Mouse (Mus musculus): ENCODE measurements around the gene Clec2h.
"Not testable (repeated sequence)": the region's sequence is repeated elsewhere in the genome, so short reads cannot be mapped to it uniquely, and the experiment has no call there.

DNA sequence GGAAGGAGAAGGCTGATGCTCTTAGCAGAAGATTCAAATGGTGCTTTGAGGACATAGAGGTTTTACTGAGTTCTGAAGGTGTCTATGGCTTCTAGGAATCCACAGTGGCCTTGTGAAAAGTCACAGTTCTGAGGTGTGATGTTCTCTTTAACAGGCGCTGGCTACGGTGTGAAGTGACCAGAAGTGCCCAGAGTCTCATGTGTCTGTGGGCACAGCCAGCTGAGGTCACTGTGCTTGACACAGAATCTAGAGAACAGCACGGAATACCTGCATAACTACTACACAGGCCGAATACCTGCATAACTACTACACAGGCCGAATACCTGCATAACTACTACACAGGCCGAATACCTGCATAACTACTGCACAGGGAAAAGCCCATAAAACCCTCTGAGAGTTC is 36.9 kb upstream of the Clec2h start:
- TF ChIP-seq POLR2A (IDR thresholded peaks at IDR 0.05; ENCODE audit: borderline replicate concordance, insufficient read depth, low read length); CTCF (IDR thresholded peaks at IDR 0.05; ENCODE audit: borderline replicate concordance, insufficient read depth, low read depth, low read length): not testable (repeated sequence)
